Mouse (Mus musculus) kidney, embryonic 14.5 days (tissue): ENCODE results near the gene B3gnt9. TPM values are rescaled to one million over a fixed set of nuclear protein-coding genes. Genes with fewer than 3 reads are reported as not detected.
A peak's percentile ranks its signal among the peaks of the same experiment; 100 is the strongest.
"Not testable (repeated sequence)": the region's sequence is repeated elsewhere in the genome, so short reads cannot be mapped to it uniquely, and the experiment has no call there.

Source experiments
- ATAC-seq: fragments of 200-750 bp; cut with Nextera tagmentation; 2 replicates; pipeline ENCODE4 v1.8.0; 2017; ENCODE audit warnings: moderate number of reproducible peaks, mild to moderate bottlenecking, moderate TSS enrichment, moderate library complexity; ENCODE audit not compliant: low FRiP score, low TSS enrichment
- H3K27ac ChIP-seq: fragments of 300-500 bp; sonication (generic); 2 replicates; pipeline ENCODE4 v1.5.1; 2014; ENCODE audit warnings: low read depth, mild to moderate bottlenecking, low read length, moderate library complexity, mixed read lengths
- H3K27me3 ChIP-seq: fragments of 300-500 bp; sonication (generic); 2 replicates; pipeline ENCODE4 v1.6.1; 2014; ENCODE audit warnings: mild to moderate bottlenecking, low read length; ENCODE audit not compliant: control insufficient read depth, insufficient read depth
- H3K36me3 ChIP-seq: fragments of 300-500 bp; sonication (generic); 2 replicates; pipeline ENCODE4 v1.6.1; 2014; ENCODE audit warnings: low read length, mixed read lengths; ENCODE audit not compliant: control insufficient read depth, insufficient read depth
- H3K4me1 ChIP-seq: fragments of 300-500 bp; sonication (generic); 2 replicates; pipeline ENCODE4 v1.6.1; 2014; ENCODE audit warnings: low read length, mixed read lengths; ENCODE audit not compliant: control insufficient read depth, insufficient read depth
- H3K4me2 ChIP-seq: fragments of 300-500 bp; sonication (generic); replicated peaks from 2 replicates; pipeline ENCODE4 v1.6.1; 2014; ENCODE audit warnings: low read depth, mild to moderate bottlenecking, low read length
- H3K4me3 ChIP-seq: fragments of 300-500 bp; sonication (generic); 2 replicates; pipeline ENCODE4 v1.5.1; 2014; ENCODE audit warnings: mild to moderate bottlenecking, low read length
- H3K9ac ChIP-seq: fragments of 300-500 bp; sonication (generic); 2 replicates; pipeline ENCODE4 v1.6.1; 2014; ENCODE audit warnings: low read depth, mild to moderate bottlenecking, low read length, moderate library complexity
- H3K9me3 ChIP-seq: fragments of 300-500 bp; sonication (generic); 2 replicates; pipeline ENCODE4 v1.6.1; 2016; ENCODE audit warnings: low read length; ENCODE audit not compliant: control insufficient read depth
- WGBS: fragments of 180-500 bp; shearing (Covaris S2); extraction: QIAGEN DNeasy Blood & Tissue Kit; methylation state at CpG from one replicate; pipeline ENCODE4 v1.1.7; 2014; 5-methylcytosine and 5-hydroxymethylcytosine counted together
- polyA plus RNA-seq: library from polyadenylated mRNA; unstranded; fragments of >200 nt; fragmentation: Nextera tagmentation; extraction: Ambion mirVana; gene quantifications from 2 replicates; pipeline ENCODE4 v1.2.1, GENCODE M21; 2014

The B3gnt9 gene
- polyA plus RNA-seq, 1 experiment from 2014 or later = 7.3 TPM

DNA sequence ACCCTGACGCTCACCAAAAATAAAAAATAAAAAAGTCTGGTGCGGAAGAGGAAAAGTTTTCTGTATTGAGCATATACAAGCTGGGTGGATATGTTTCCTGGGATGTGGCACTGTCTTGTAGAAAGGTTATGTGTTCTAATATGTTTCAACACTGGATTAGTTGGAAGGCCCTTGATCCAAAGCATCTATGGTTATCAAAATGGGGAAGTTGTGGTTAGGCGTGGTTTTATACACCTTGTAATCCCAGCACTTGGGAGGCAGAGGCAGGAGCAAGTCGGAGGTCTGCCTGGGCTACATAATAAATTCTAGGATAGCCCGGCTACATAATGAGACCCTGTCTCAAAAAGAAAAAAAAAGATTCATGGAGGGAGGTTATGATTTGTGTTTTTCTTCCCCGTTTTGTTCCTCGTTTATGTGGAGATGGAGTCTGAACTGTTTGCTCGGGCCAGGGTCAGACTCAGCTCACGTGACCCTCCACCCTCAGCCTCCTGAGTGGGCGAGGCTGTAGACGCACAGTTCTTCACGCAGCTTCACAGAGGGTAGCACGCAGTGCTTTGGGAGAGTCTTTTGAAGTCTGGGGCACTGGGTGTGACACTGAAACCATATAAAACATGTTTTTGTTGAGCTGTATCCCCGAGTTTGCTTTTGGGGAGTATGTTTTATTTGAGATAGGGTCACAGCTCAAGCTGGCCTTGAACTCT is 17.4 kb downstream of the B3gnt9 start:
- no peak for ATAC-seq
- Histone ChIP-seq H3K4me3 (no peak overlapping the region), H3K9me3 (no peaks in the 10 kb centered on the region), H3K4me1 (no peaks in the 10 kb centered on the region), H3K9ac (no peak overlapping the region), H3K4me2 (no peak overlapping the region), H3K36me3 (peaks cover 49% of the 10 kb centered on the region), H3K27ac (no peak overlapping the region), H3K27me3 (no peaks in the 10 kb centered on the region)
- WGBS = 81% methylated on average over 14 of the region's 14 CpGs

DNA sequence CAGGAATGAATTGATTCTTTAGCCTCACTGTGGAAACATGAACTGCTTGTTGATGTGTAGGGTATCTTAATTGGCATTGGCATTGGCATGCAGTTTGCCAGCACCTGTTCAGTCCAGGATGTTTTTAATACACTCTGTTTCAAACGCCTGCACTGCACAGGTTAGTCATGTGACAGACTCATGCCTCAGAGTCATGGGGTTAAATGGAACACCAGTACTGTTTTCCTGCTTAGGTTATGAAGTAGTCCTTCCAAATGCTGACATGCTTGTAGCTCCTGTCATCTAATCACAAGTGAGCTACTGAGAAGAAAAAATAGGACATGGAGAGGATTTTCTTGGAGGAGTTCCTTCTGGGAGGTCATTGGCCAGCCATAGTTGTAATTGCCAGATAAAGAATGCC is 19.7 kb downstream of the B3gnt9 start:
- H3K27me3 ChIP-seq = no peaks in the 10 kb centered on the region
- H3K4me3 ChIP-seq = no peak overlapping the region
- H3K27ac ChIP-seq = no peak overlapping the region
- peaks cover 35% of the 10 kb centered on the region for H3K36me3 ChIP-seq
- no peak overlapping the region for H3K9ac ChIP-seq
- H3K4me2 ChIP-seq = no peak overlapping the region
- no peak for ATAC-seq
- H3K9me3 ChIP-seq = no peaks in the 10 kb centered on the region
- 89% methylated on average over 1 of the region's 1 CpGs for WGBS
- H3K4me1 ChIP-seq = no peaks in the 10 kb centered on the region

DNA sequence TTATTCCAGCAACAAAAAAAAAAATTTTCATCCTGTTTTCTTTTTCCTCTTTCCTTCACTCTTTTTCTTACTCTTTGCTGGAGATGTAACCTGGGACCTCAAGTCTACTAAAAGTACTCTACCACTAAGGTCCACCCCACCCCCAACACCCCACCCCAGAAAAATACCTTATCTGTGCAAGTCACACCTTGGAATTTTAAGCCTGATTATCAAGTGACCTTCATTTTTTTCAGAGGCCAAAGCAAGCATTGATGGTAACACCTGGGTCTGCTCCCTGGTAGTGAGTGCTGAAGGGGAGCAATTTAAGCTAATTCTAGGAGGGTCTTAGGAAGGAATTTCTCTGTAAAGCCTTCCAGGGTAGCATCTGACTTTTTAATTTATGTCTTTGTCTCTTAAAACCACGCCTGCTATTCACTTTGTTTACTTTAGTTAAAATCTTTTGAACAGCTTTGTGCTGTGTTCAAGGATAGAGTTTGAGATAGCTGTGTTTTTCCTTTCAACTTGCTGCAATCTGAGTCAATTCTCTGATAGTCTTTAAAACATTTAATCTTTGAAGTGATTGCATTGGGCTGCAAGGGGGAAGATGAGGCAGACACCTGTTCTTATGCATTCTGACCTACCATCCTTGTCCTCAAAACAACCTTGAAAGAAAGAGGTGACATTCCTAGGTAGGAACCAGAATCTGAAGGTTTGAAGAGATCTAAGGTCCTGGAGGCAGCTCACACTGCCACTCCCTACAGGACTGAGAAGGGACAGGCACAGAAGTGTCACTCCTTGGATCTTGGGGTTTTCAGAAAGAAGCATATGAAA is 21.6 kb downstream of the B3gnt9 start:
- 44% methylated on average over 1 of the region's 1 CpGs for whole genome bisulfite sequencing
- H3K4me1 ChIP-seq = no peaks in the 10 kb centered on the region

DNA sequence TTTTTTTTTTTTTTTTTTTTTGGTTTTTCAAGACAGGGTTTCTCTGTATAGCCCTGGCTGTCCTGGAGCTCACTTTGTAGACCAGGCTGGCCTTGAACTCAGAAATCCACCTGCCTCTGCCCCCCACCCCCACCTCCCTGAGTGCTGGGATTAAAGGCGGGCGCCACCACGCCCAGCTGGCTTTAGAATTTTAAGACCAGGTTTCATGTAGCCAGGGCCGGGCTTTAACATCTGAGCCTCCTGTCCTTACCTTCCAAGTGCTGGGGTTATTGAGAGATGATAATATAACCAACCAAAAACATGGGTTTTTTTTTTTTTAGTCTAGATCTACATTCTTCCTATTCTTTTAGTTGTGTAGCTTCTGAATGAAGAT is 22.6 kb downstream of the B3gnt9 start:
- not testable (repeated sequence) for ATAC-seq, H3K9ac ChIP-seq, H3K4me1 ChIP-seq, H3K4me3 ChIP-seq, H3K4me2 ChIP-seq, H3K27me3 ChIP-seq, H3K9me3 ChIP-seq, H3K27ac ChIP-seq
- peaks cover 20% of the 10 kb centered on the region; the same call in 1 of the 2 replicates for H3K36me3 ChIP-seq
- WGBS = 94% methylated on average over 4 of the region's 4 CpGs

More for the DNA sequence above, 21.6 kb downstream of the B3gnt9 start:
- Histone ChIP-seq H3K27me3 (no peaks in the 10 kb centered on the region), H3K4me3 (no peak overlapping the region), H3K9ac (no peak overlapping the region), H3K27ac (no peak overlapping the region), H3K4me2 (no peak overlapping the region), H3K36me3 (peaks cover 20% of the 10 kb centered on the region; the same call in 1 of the 2 replicates), H3K9me3 (no peaks in the 10 kb centered on the region)
- ATAC-seq = no peak

DNA sequence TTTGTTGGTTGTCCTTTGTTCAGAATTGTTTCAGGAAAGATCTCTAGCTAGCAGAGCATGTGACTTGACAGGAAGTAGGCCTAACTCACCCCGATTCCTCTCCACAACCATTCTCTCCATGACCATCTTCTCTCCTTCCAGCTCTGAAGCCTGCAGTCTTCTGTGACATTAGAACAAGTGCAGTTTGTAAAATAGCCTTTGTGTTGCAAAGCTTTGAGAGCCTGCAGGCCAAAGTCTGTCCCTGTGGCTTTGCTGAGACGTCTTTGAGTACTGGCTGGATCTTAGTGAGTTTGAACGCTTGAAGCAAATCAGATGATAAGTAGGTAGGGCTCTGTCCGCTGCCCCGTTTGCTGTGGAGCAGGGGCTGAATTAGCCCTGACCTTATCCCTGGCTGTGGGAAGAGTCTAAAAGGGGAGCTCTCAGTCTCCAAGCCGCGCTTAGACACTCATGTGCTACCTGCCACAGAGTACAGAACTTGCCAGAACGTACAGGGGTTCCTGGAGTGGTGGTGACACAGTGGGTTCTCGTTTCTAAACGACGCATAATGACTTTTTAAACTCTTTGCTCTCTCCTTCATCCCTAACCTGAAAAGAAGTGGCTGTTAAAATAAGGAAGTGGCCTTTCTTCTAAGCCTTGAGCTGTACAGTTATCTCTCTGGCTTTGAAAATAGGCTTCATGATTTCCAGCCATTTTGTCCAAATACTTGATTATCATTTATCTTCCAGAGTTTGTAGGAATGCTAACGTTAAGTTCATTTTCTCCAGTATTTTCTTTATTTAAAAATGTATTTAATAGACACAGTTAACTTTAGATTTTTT is 23.2 kb downstream of the B3gnt9 start:
- Histone ChIP-seq H3K27ac (no peak overlapping the region), H3K4me2 (no peak overlapping the region), H3K4me3 (no peak overlapping the region), H3K27me3 (no peaks in the 10 kb centered on the region), H3K4me1 (0 out of 2 replicates have a peak, but pooled peaks cover 4% of the 10 kb centered on the region), H3K9me3 (no peaks in the 10 kb centered on the region), H3K36me3 (peaks cover 20% of the 10 kb centered on the region; the same call in 1 of the 2 replicates), H3K9ac (no peak overlapping the region)
- WGBS = 87% methylated on average over 12 of the region's 12 CpGs
- no peak for ATAC-seq

DNA sequence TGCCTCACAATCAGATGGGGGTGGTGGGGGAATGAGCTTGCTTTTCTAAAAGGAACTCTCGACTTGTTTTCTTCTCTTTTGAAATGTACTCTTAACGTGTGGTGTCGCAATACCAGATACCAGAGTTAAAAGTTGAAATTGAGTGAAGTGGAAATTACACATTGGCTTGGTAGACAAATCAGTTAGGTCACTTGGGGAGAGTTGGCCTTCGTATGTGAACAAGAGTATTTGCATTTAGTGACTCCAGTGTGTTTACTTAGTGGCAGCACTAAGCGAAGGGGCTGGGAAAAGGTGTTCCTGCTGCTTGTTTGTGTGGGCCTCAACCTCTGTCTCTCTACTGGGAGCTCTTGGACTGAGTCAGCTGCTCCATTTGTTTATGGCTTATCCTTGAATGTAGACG is 29.0 kb downstream of the B3gnt9 start:
- H3K9ac ChIP-seq = peak overlapping the region; percentile 87; the same call in 1 of the 2 replicates
- ATAC-seq = no peak
- no peaks in the 10 kb centered on the region for H3K9me3 ChIP-seq
- peak overlapping the region; percentile 85 for H3K4me2 ChIP-seq
- H3K4me3 ChIP-seq = peak overlapping the region; percentile 97
- no peaks in the 10 kb centered on the region for H3K27me3 ChIP-seq
- WGBS = 19% methylated on average over 6 of the region's 6 CpGs
- no peaks in the 10 kb centered on the region for H3K36me3 ChIP-seq
- H3K4me1 ChIP-seq = peaks cover 17% of the 10 kb centered on the region; the same call in 1 of the 2 replicates
- H3K27ac ChIP-seq = no peak overlapping the region

DNA sequence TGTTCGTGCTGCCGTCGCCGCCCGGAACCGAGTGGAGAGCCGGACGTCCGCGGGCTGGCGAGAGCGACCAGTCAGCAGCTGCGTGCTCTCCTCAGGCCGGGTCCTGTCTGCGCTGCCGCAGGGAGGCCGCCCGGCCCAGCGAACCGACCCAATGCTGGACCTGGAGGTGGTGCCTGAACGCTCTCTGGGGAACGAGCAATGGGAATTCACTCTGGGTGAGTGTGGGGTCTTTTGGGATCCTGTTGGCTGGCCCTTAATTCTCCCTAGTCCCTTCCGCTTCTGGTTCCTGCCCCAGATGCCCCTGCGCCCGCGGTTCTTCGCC is 29.7 kb downstream of the B3gnt9 start:
- Histone ChIP-seq H3K9ac (peak overlapping the region; percentile 87), H3K9me3 (no peaks in the 10 kb centered on the region), H3K27ac (peak overlapping the region; percentile 62; the same call in 1 of the 2 replicates), H3K4me2 (peak overlapping the region; percentile 85), H3K4me3 (peak overlapping the region; percentile 97), H3K36me3 (no peaks in the 10 kb centered on the region), H3K4me1 (peaks cover 17% of the 10 kb centered on the region; the same call in 1 of the 2 replicates), H3K27me3 (no peaks in the 10 kb centered on the region)
- under 1% methylated on average over 27 of the region's 27 CpGs for WGBS
- ATAC-seq = no peak; the same call in 1 of the 2 replicates

DNA sequence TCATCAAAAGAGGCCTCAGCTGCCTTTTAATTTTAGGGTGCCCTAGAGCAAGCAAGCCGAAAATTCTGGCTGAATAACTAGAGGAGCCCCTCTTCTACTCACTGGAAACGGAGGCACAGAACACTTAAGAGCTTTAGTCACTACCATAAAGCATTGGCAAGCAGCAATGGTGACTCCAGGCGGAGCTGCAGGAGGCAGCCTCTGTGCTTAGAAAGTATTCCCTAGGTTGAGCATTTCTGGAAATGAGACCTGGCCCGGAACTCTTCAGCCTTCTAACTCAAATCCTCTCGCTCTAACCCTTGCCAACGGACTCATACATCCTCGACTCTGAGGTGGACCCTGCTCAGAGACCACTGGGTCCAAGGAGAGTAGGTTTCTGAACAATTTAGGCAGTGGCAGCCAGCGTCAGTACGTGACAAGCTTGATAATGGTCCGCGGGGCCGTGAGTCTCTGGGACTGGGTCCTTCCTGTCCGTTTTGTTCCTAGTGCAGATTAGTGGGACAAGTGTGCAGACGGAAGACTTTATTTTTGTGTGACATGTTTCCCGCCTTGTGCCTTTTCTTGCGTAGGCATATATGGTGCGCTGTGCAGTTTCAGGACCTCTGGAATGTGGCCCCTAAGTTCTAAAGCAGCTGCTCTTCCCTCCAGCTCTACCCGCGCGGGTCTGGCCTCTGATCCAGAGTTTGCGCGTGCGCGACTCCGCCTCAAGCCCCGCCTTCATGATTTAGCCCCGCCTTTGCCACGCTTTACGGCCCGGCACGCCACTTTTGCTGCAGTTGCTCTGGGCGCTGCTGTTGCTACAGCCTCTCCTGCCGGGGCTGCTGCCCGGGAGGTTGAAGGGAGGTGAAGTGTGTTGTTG is 30.3 kb downstream of the B3gnt9 start, which contains the start of gene D230025D16Rik:
Gene D230025D16Rik, plus strand, starts transcription at position 733 of the 859 bp plus-strand sequence.
- Histone ChIP-seq H3K27me3 (no peaks in the 10 kb centered on the region), H3K36me3 (no peaks in the 10 kb centered on the region), H3K4me3 (peak within 1 kb of the TSS; percentile 97), H3K4me1 (peaks cover 17% of the 10 kb centered on the region; the same call in 1 of the 2 replicates), H3K9me3 (no peaks in the 10 kb centered on the region), H3K9ac (peak within 1 kb of the TSS; percentile 87), H3K27ac (peak within 1 kb of the TSS; percentile 87), H3K4me2 (peak within 1 kb of the TSS; percentile 85)
- WGBS = 4% methylated on average over 34 of the region's 34 CpGs
- ATAC-seq = peak; percentile 97
